24 mouse cellular contexts compared by ENCODE assay signal in the genomic region with DNA sequence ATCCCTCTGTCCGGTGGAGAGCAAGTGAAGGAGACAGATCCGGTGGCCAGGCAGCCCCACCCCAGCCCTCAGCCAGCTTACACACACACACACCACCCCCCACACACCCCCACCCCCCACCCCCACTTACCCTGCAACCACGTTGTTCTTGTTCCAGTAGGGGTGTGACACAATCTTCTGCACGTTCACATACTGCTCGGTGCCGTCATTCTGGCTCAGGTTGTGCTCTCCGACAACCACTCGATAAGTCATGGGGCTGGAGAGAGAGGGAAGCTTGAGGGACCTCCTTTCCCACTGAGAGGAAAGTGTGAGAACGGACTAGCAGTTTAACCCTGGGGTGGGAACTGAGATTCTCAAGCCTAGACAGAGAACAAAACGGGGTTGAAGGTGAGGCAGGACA. TPM values are rescaled to one million over a fixed set of nuclear protein-coding genes. Genes with fewer than 3 reads are reported as not detected.
DNase-seq lines count a peak whose midpoint lies in the region; ATAC-seq and TF ChIP-seq lines count a peak whose summit lies in the region.
"Had no signal": no experiment of that assay in that cellular context is flagged by ENCODE, and none has a peak within 500 bp of the region (broad histone marks: within the 10 kb centered on the region; RNA-seq: fewer than 3 reads in every experiment).

No protein-coding gene starts in this region.

- TF ChIP-seq POLR2A in heart, adult 2 months (IDR thresholded peaks at IDR 0.05; ENCODE audit: insufficient read depth, low read depth, low read length) = no peak

- H3K27ac ChIP-seq in heart, embryonic 16.5 days (ENCODE audit: low read length) = no peak overlapping the region
- no peak overlapping the region for H3K27ac ChIP-seq in heart, adult 2 months
- H3K27ac ChIP-seq in lung, postnatal 0 days (ENCODE audit: low read length) = peak overlapping the region; percentile 64
- no peak overlapping the region for H3K27ac ChIP-seq in liver, embryonic 13.5 days
- peak overlapping the region; percentile 43 for H3K27ac ChIP-seq in stomach, embryonic 16.5 days (ENCODE audit: low read length)
- H3K27ac ChIP-seq: embryonic facial prominence, embryonic 13.5 days; hindbrain, embryonic 13.5 days; kidney, postnatal 0 days; left cerebral cortex, adult 2 months; midbrain, embryonic 12.5 days; neural tube, embryonic 15.5 days had no signal

- no peaks in the 10 kb centered on the region for H3K27me3 ChIP-seq in heart, embryonic 16.5 days (ENCODE audit: control insufficient read depth, insufficient read depth, low read length)
- H3K27me3 ChIP-seq in heart, adult 2 months (ENCODE audit: control insufficient read depth, insufficient read depth, low read length) = no peaks in the 10 kb centered on the region
- no peaks in the 10 kb centered on the region for H3K27me3 ChIP-seq in lung, postnatal 0 days (replicated peaks; ENCODE audit: insufficient read depth, low read length)
- no peaks in the 10 kb centered on the region for H3K27me3 ChIP-seq in liver, embryonic 13.5 days
- no peaks in the 10 kb centered on the region for H3K27me3 ChIP-seq in stomach, embryonic 16.5 days (ENCODE audit: control insufficient read depth, insufficient read depth, low read length)
- H3K27me3 ChIP-seq: neural tube, embryonic 15.5 days had no signal

- no peak for DNase-seq in heart, adult 2 months
- peak; percentile 76 for DNase-seq in lung, postnatal 0 days (ENCODE audit: low spot score)
- no peak for DNase-seq in lung, postnatal 14 days
- DNase-seq in liver, embryonic 13.5 days = no peak
- no peak for DNase-seq in urinary bladder, postnatal 36 days (ENCODE audit: low spot score in 2 of 2)
- no peak for DNase-seq in right cerebral cortex, postnatal 14 days
- DNase-seq: adrenal gland, postnatal 14 days; cerebellum, adult 8-10 months; cerebellum, postnatal 36 days; embryo, embryonic 11 days; gastrocnemius, postnatal 14 days; heart, adult 11 months; kidney, adult 2 months; layer of hippocampus, adult 9-11 months; thymus, adult 18-20 months had no signal

- H3K9ac ChIP-seq in heart, embryonic 16.5 days (ENCODE audit: low read length) = no peak overlapping the region
- H3K9ac ChIP-seq in heart, adult 2 months (ENCODE audit: low read depth, low read length) = no peak overlapping the region
- H3K9ac ChIP-seq in lung, postnatal 0 days (replicated peaks; ENCODE audit: low read depth) = no peak overlapping the region
- H3K9ac ChIP-seq in liver, embryonic 13.5 days = no peak overlapping the region
- no peak overlapping the region for H3K9ac ChIP-seq in stomach, embryonic 16.5 days (ENCODE audit: low read length)
- H3K9ac ChIP-seq: embryonic facial prominence, embryonic 13.5 days; hindbrain, embryonic 13.5 days; midbrain, embryonic 12.5 days; neural tube, embryonic 15.5 days had no signal

- no peak for TF ChIP-seq CTCF in heart, adult 2 months (IDR thresholded peaks at IDR 0.05)
- TF ChIP-seq CTCF in lung, postnatal 0 days (IDR thresholded peaks at IDR 0.05) = no peak

- 0 out of 2 replicates have a peak overlapping the region, but pooled peaks have one; percentile 0 for H3K4me2 ChIP-seq in heart, embryonic 16.5 days (ENCODE audit: low read depth, low read length)
- peak overlapping the region; percentile 33; the same call in 1 of the 2 replicates for H3K4me2 ChIP-seq in lung, postnatal 0 days (replicated peaks; ENCODE audit: low read depth, low read length)
- peak overlapping the region; percentile 39; the same call in 1 of the 2 replicates for H3K4me2 ChIP-seq in liver, embryonic 13.5 days
- peak overlapping the region; percentile 31; the same call in 1 of the 2 replicates for H3K4me2 ChIP-seq in stomach, embryonic 16.5 days (ENCODE audit: low read depth, low read length)
- H3K4me2 ChIP-seq: embryonic facial prominence, embryonic 13.5 days; hindbrain, embryonic 13.5 days; midbrain, embryonic 12.5 days; neural tube, embryonic 15.5 days had no signal

- ATAC-seq in heart, embryonic 16.5 days (replicated peaks; ENCODE audit: extremely low read depth, insufficient read depth, low FRiP score) = peak; percentile 24; the same call in 1 of the 2 replicates
- peak; percentile 88 for ATAC-seq in lung, postnatal 0 days
- ATAC-seq in liver, embryonic 13.5 days (ENCODE audit: low read depth) = no peak
- ATAC-seq in stomach, embryonic 16.5 days (ENCODE audit: insufficient read depth, low FRiP score) = peak; percentile 64; the same call in 1 of the 2 replicates
- ATAC-seq: forebrain, embryonic 14.5 days had no signal

- WGBS in heart, embryonic 16.5 days = 42% methylated on average over 10 of the region's 10 CpGs
- 47% methylated on average over 10 of the region's 10 CpGs for WGBS in heart, adult 2 months
- WGBS in lung, postnatal 0 days = 31% methylated on average over 10 of the region's 10 CpGs
- WGBS in liver, embryonic 13.5 days (ENCODE audit: insufficient replicate concordance) = 60% methylated on average over 10 of the region's 10 CpGs
- 47% methylated on average over 10 of the region's 10 CpGs for WGBS in stomach, embryonic 16.5 days

- H3K36me3 ChIP-seq in heart, embryonic 16.5 days (ENCODE audit: control insufficient read depth, insufficient read depth) = no peaks in the 10 kb centered on the region
- H3K36me3 ChIP-seq in heart, adult 2 months (ENCODE audit: control insufficient read depth, insufficient read depth, low read length) = no peaks in the 10 kb centered on the region
- no peaks in the 10 kb centered on the region for H3K36me3 ChIP-seq in lung, postnatal 0 days (ENCODE audit: insufficient read depth, low read length)
- no peaks in the 10 kb centered on the region for H3K36me3 ChIP-seq in liver, embryonic 13.5 days
- H3K36me3 ChIP-seq in stomach, embryonic 16.5 days (ENCODE audit: control insufficient read depth, insufficient read depth, low read length) = no peaks in the 10 kb centered on the region
- H3K36me3 ChIP-seq: embryonic facial prominence, embryonic 13.5 days; hindbrain, embryonic 13.5 days; midbrain, embryonic 12.5 days; neural tube, embryonic 15.5 days had no signal

- H3K79me2 ChIP-seq in heart, adult 2 months (replicated peaks; ENCODE audit: control insufficient read depth, insufficient read depth, low read length) = no peaks in the 10 kb centered on the region

- intact Hi-C loops in heart, adult 2 months (cut with DNase I) = loop anchor here (5.0 kb wide), 2 partner anchors 47 to 72 kb away; a partner anchor contains a TSS

- H3K9me3 ChIP-seq in heart, embryonic 16.5 days (replicated peaks; ENCODE audit: control insufficient read depth, low read length) = no peaks in the 10 kb centered on the region
- H3K9me3 ChIP-seq in lung, postnatal 0 days (ENCODE audit: low read length) = no peaks in the 10 kb centered on the region
- no peaks in the 10 kb centered on the region for H3K9me3 ChIP-seq in liver, embryonic 13.5 days (replicated peaks)
- H3K9me3 ChIP-seq in stomach, embryonic 16.5 days (replicated peaks; ENCODE audit: control insufficient read depth, low read length) = no peaks in the 10 kb centered on the region
- H3K9me3 ChIP-seq: embryonic facial prominence, embryonic 13.5 days; hindbrain, embryonic 13.5 days; midbrain, embryonic 12.5 days; neural tube, embryonic 15.5 days had no signal

- H3K4me3 ChIP-seq in heart, embryonic 16.5 days (ENCODE audit: low read length) = no peak overlapping the region
- H3K4me3 ChIP-seq in heart, adult 2 months = no peak overlapping the region
- H3K4me3 ChIP-seq in lung, postnatal 0 days (ENCODE audit: low read depth, low read length) = no peak overlapping the region
- no peak overlapping the region for H3K4me3 ChIP-seq in liver, embryonic 13.5 days (replicated peaks)
- no peak overlapping the region for H3K4me3 ChIP-seq in stomach, embryonic 16.5 days (replicated peaks; ENCODE audit: low read length)
- H3K4me3 ChIP-seq: embryonic facial prominence, embryonic 13.5 days; hindbrain, embryonic 13.5 days; left cerebral cortex, adult 2 months; midbrain, embryonic 12.5 days; neural tube, embryonic 15.5 days had no signal

- no peak for TF ChIP-seq EP300 in heart, adult 2 months (IDR thresholded peaks at IDR 0.05; ENCODE audit: insufficient read depth, low read depth, low read length)
- no peak for TF ChIP-seq EP300 in lung, postnatal 0 days (IDR thresholded peaks at IDR 0.05)

- peaks cover 3% of the 10 kb centered on the region; the same call in 1 of the 2 replicates for H3K4me1 ChIP-seq in heart, embryonic 16.5 days (ENCODE audit: control insufficient read depth, insufficient read depth, low read length)
- H3K4me1 ChIP-seq in heart, adult 2 months (ENCODE audit: control insufficient read depth, insufficient read depth, low read length) = no peaks in the 10 kb centered on the region; the same call in 1 of the 2 replicates
- no peaks in the 10 kb centered on the region for H3K4me1 ChIP-seq in lung, postnatal 0 days (ENCODE audit: insufficient read depth, low read depth, low read length)
- peaks cover 58% of the 10 kb centered on the region for H3K4me1 ChIP-seq in liver, embryonic 13.5 days (replicated peaks)
- H3K4me1 ChIP-seq in stomach, embryonic 16.5 days (ENCODE audit: control insufficient read depth, insufficient read depth, low read length) = peaks cover 8% of the 10 kb centered on the region

RNA-seq across cellular contexts. Expression of a gene that starts 3.3 kb away (rescaled TPM):
- polyA plus RNA-seq in heart, embryonic 16.5 days (2015; fragmentation: Nextera tagmentation; extraction: Ambion mirVana) = 3.3 and 3.5 TPM in 2 replicates
- total RNA-seq in heart, adult 2 months (2021) = 1 to 10 TPM in 1 of 2 experiments, under 1 TPM in 1; 0.78 to 1.0 TPM
- polyA plus RNA-seq in heart, adult 2 months (2012; rRNA removed) = 1.3 and 1.7 TPM in 2 replicates
- 5.0 and 11.4 TPM in 2 replicates for polyA plus RNA-seq in lung, postnatal 0 days (2015; fragmentation: Nextera tagmentation; extraction: Ambion mirVana)
- 8.2 and 11.8 TPM in 2 replicates for polyA plus RNA-seq in liver, embryonic 13.5 days (2015; fragmentation: Nextera tagmentation; extraction: Ambion mirVana)
- polyA plus RNA-seq in stomach, embryonic 16.5 days (2015; fragmentation: Nextera tagmentation; extraction: Ambion mirVana) = 250 and 388 TPM in 2 replicates
- total RNA-seq: gastrocnemius, postnatal 14 days had no signal

RNA-seq across cellular contexts. Expression of a gene that starts 15.1 kb away (rescaled TPM):
- polyA plus RNA-seq in heart, embryonic 16.5 days (2015; fragmentation: Nextera tagmentation; extraction: Ambion mirVana) = 5.9 and 13.3 TPM in 2 replicates
- total RNA-seq in heart, adult 2 months (2021) = 1 to 10 TPM; 1.6 to 2.0 TPM
- polyA plus RNA-seq in heart, adult 2 months (2012; rRNA removed) = 1.3 and 3.0 TPM in 2 replicates
- 4.2 and 4.5 TPM in 2 replicates for polyA plus RNA-seq in lung, postnatal 0 days (2015; fragmentation: Nextera tagmentation; extraction: Ambion mirVana)
- polyA plus RNA-seq in liver, embryonic 13.5 days (2015; fragmentation: Nextera tagmentation; extraction: Ambion mirVana) = 19.7 and 25.7 TPM in 2 replicates
- polyA plus RNA-seq in stomach, embryonic 16.5 days (2015; fragmentation: Nextera tagmentation; extraction: Ambion mirVana) = 6.0 and 6.3 TPM in 2 replicates

RNA-seq across cellular contexts. Expression of a gene that starts 44.7 kb away (rescaled TPM):
- 1.0 and 2.4 TPM in 2 replicates for polyA plus RNA-seq in heart, embryonic 16.5 days (2015; fragmentation: Nextera tagmentation; extraction: Ambion mirVana)
- under 1 TPM; 0.65 to 0.89 TPM for total RNA-seq in heart, adult 2 months (2021)
- polyA plus RNA-seq in heart, adult 2 months (2012; rRNA removed) = 0.70 and 0.78 TPM in 2 replicates
- polyA plus RNA-seq in lung, postnatal 0 days (2015; fragmentation: Nextera tagmentation; extraction: Ambion mirVana) = 1.2 TPM in 2 replicates
- polyA plus RNA-seq in liver, embryonic 13.5 days (2015; fragmentation: Nextera tagmentation; extraction: Ambion mirVana) = 1.1 and 1.3 TPM in 2 replicates
- polyA plus RNA-seq in stomach, embryonic 16.5 days (2015; fragmentation: Nextera tagmentation; extraction: Ambion mirVana) = 6.9 and 8.7 TPM in 2 replicates

RNA-seq across cellular contexts. Expression of a gene that starts 47.7 kb away (rescaled TPM):
- 16.9 and 17.2 TPM in 2 replicates for polyA plus RNA-seq in heart, embryonic 16.5 days (2015; fragmentation: Nextera tagmentation; extraction: Ambion mirVana)
- total RNA-seq in heart, adult 2 months (2021) = 10 to 100 TPM; 11.6 to 12.9 TPM
- 19.5 and 21.1 TPM in 2 replicates for polyA plus RNA-seq in heart, adult 2 months (2012; rRNA removed)
- 65.6 and 71.8 TPM in 2 replicates for polyA plus RNA-seq in lung, postnatal 0 days (2015; fragmentation: Nextera tagmentation; extraction: Ambion mirVana)
- 7.7 and 7.9 TPM in 2 replicates for polyA plus RNA-seq in liver, embryonic 13.5 days (2015; fragmentation: Nextera tagmentation; extraction: Ambion mirVana)
- 40.6 and 51.8 TPM in 2 replicates for polyA plus RNA-seq in stomach, embryonic 16.5 days (2015; fragmentation: Nextera tagmentation; extraction: Ambion mirVana)

Comparison
In these comparisons a context has a peak if more than half of its experiments do, and no peak if none do; other contexts are left out.
1. H3K27ac ChIP-seq: peak in lung, postnatal 0 days (single experiment) and stomach, embryonic 16.5 days (single experiment); none in heart, embryonic 16.5 days (single experiment), heart, adult 2 months (single experiment) and liver, embryonic 13.5 days (single experiment).
2. RNA of a gene that starts 3.3 kb away (polyA plus RNA-seq): 250 to 388 TPM in stomach, embryonic 16.5 days; 8.2 to 11.8 TPM in liver, embryonic 13.5 days, 5.0 to 11.4 TPM in lung, postnatal 0 days, 3.3 to 3.5 TPM in heart, embryonic 16.5 days and 1.3 to 1.7 TPM in heart, adult 2 months; every median in the first group is over 10 times any median in the second.
3. Peak in every context shown above with its lines, with median percentiles within 50 percentile points of each other: H3K4me2 ChIP-seq.